Mouse (Mus musculus) erythroblast, embryonic 14.5 days (primary cell): ENCODE measurements around the gene Tnfaip1.

Experiments used
- GATA1 ChIP-seq: IDR thresholded peaks from 2 replicates; pipeline ENCODE4 v1.6.1; 2012; ENCODE audit warnings: low read length, inconsistent platforms, mixed read lengths
- TAL1 ChIP-seq: IDR thresholded peaks from 3 replicates; pipeline ENCODE4 v1.6.1; 2012; ENCODE audit warnings: low read length, inconsistent platforms, mixed read lengths

- no peak for TF ChIP-seq GATA1
- no peak for TF ChIP-seq TAL1
These were observed 30.6 kb upstream of the Tnfaip1 start for GRCm38 (mm10) chr11:78566775-78567174.
